Mouse (Mus musculus) heart, adult 2 months (tissue): ENCODE measurements around the gene Rarres2. TPM values are rescaled to one million over a fixed set of nuclear protein-coding genes. Genes with fewer than 3 reads are reported as not detected.
A peak's percentile ranks its signal among the peaks of the same experiment; 100 is the strongest.

Experiments used
- DNase-seq, 2 experiments: peaks; one replicate each; pipeline ENCODE4 v3.0.0; 2021
- H3K27ac ChIP-seq: fragments of 200-600 bp; 2 replicates; pipeline ENCODE4 v1.8.1; 2022
- H3K27me3 ChIP-seq: fragments of 200-500 bp; 2 replicates; pipeline ENCODE4 v1.6.1; 2012; ENCODE audit warnings: mild to moderate bottlenecking, low read length, inconsistent platforms, mixed read lengths; ENCODE audit not compliant: control insufficient read depth, insufficient read depth
- H3K36me3 ChIP-seq: fragments of 200-500 bp; 2 replicates; pipeline ENCODE4 v1.6.1; 2012; ENCODE audit warnings: low read length, inconsistent platforms; ENCODE audit not compliant: control insufficient read depth, insufficient read depth
- H3K4me1 ChIP-seq: fragments of 200-500 bp; 2 replicates; pipeline ENCODE4 v1.6.1; 2011; ENCODE audit warnings: low read length; ENCODE audit not compliant: control insufficient read depth, insufficient read depth
- H3K4me3 ChIP-seq: fragments of 200-600 bp; 2 replicates; pipeline ENCODE4 v1.8.1; 2022
- H3K79me2 ChIP-seq: fragments of 200-500 bp; replicated peaks from 2 replicates; pipeline ENCODE4 v1.6.1; 2012; ENCODE audit warnings: mild to moderate bottlenecking, inconsistent platforms, low read length, moderate library complexity, mixed read lengths; ENCODE audit not compliant: control insufficient read depth, insufficient read depth
- H3K9ac ChIP-seq: fragments of 200-500 bp; 2 replicates; pipeline ENCODE4 v1.6.1; 2012; ENCODE audit warnings: low read depth, mild to moderate bottlenecking, control low read depth, inconsistent platforms, low read length, mixed read lengths
- CTCF ChIP-seq: fragments of 200-600 bp; IDR thresholded peaks from 2 replicates; pipeline ENCODE4 v1.8.1; 2022; ENCODE audit warnings: antibody characterized with exemption, mild to moderate bottlenecking, moderate library complexity
- EP300 ChIP-seq: fragments of 200-500 bp; IDR thresholded peaks from 2 replicates; pipeline ENCODE4 v1.6.1; 2011; ENCODE audit warnings: low read depth, low read length, control low read depth; ENCODE audit not compliant: insufficient read depth
- POLR2A ChIP-seq: fragments of 200-500 bp; IDR thresholded peaks from 2 replicates; pipeline ENCODE4 v1.6.1; 2011; ENCODE audit warnings: mild to moderate bottlenecking, low read depth, low read length, control low read depth; ENCODE audit not compliant: insufficient read depth
- WGBS: fragments of 180-500 bp; shearing (Covaris S2); methylation state at CpG from one replicate; pipeline ENCODE4 v1.1.7; 2018; 5-methylcytosine and 5-hydroxymethylcytosine counted together
- intact Hi-C: fragments of 180-260 bp; cut with DNase I; formaldehyde crosslinking; loops from one replicate; pipeline ENCODE4 v1.15.1; 2025
- polyA plus RNA-seq: library from polyadenylated mRNA; depleted of rRNA; stranded (reverse); fragments of >200 nt; gene quantifications from 2 replicates; pipeline ENCODE4 v1.2.3, GENCODE M21; 2012
- total RNA-seq, 2 experiments: library from RNA; stranded (reverse); gene quantifications; 2 replicates each; pipeline ENCODE4 v1.2.3; 2021

Rarres2 gene
- total and polyA plus RNA-seq, 3 experiments: 70.9 to 99.3 (median 82.4) TPM

DNA sequence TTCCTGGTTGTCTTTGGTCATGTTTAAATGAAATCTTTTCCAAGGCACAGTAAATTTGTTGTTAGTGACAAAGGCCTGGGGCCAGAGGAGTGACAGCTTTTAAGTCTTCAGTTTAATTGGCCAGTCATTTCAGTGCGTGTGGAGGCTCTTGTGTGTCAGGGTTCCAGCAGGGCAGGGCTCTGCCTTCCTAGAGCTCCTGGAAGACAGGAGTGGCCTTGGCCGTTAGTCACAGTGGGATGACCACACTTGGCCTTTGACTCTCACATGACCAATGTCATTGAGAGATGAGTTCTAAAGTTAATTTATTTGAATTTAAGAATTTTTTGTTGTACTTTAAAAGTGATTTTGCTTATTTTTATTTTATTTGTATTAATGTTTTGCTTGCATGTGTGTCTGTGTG lies 35.5 kb upstream of the Rarres2 start:
- Histone ChIP-seq H3K27me3 (no peaks in the 10 kb centered on the region), H3K4me3 (no peak overlapping the region), H3K9ac (no peak overlapping the region), H3K27ac (no peak overlapping the region), H3K36me3 (no peaks in the 10 kb centered on the region), H3K79me2 (no peaks in the 10 kb centered on the region), H3K4me1 (no peaks in the 10 kb centered on the region; the same call in 1 of the 2 replicates)
- WGBS: 92% methylated on average over 2 of the region's 2 CpGs
- intact Hi-C loops: no loop called here
- TF ChIP-seq POLR2A: no peak
- TF ChIP-seq EP300: no peak
- no peak for TF ChIP-seq CTCF
- no peak for DNase-seq

DNA sequence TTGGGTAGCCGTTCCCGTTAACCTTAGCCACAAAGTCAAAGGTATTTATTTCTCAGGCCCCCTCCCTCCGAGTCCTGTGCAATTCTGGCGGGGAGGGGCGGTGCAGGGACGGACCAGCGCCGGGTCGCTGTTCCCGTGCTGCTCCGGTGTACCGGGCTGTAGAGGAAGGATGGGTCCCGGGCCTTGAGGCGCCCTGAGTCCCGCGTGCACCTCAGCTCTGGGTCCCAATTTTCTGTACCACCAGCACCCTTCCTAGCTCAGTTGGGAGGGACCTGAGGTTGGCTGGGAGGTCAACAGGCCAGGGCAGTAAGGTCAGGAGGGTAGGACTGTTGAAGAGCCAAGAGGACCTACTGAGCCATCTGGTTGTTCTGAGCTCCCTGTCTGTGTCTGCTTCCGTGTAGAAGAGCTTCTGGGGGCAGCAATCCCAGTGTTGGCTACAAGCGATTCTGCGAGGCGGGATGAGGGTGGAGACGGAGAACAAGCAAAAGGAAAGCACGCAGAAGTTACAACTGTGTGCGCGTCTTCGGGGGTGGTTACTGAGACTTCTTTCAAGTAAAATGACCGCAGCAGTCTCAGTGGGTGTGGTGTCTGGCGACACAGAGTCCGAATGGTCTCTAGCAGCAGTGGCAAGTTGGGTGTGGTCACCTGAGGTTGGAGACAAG lies 29.6 kb upstream of the Rarres2 start:
- intact Hi-C loops: no loop called here
- TF ChIP-seq CTCF (no peak), POLR2A (no peak), EP300 (no peak)
- H3K9ac ChIP-seq: peak overlapping the region; percentile 89
- H3K27me3 ChIP-seq: no peaks in the 10 kb centered on the region
- peak overlapping the region; percentile 88 for H3K4me3 ChIP-seq
- DNase-seq: no peak
- peak overlapping the region; percentile 98 for H3K27ac ChIP-seq
- WGBS: under 1% methylated on average over 28 of the region's 28 CpGs
- H3K79me2 ChIP-seq: 0 out of 2 replicates have a peak, but pooled peaks cover 2% of the 10 kb centered on the region
- no peaks in the 10 kb centered on the region for H3K36me3 ChIP-seq
- H3K4me1 ChIP-seq: peaks cover 1% of the 10 kb centered on the region; the same call in 1 of the 2 replicates

DNA sequence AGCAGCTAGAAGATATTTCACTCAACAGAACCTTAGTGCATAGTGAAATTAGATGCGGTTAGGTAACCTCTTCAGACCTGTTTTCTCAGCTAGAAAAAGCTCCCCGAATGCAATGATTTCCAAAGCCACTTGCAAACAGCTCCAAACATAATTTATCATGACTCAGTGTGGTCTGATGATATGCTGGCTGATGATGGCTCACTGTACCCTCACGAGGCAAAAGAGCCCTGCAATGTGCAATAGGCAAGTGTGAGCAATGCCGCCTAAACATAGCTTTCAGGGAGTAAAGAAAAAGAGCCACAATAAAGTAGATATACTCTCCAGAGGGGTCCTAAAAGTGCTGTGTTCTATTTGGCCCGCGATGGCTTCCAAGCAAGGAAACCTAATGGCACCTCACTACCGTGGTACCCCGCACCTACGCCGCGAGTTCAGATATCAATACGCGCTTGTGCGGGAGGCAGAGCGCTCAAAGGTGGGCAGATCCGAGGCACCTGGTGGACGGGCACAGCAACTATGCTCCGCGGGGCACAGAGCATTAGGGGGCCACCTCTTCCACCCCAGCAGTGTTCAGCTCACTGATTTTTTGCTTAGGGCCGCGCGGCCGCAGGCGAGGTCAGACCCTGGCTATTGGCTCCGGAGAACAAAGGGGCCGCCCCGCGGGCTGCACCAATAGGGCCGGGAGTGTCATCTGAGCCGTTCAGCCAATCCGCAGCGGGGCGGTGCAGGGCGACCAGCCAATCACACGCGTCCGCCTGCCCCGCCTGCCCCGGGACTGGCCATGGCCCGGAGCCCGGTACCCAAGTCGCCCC lies 28.9 kb upstream of the Rarres2 start, which contains the start of gene Zfp775:
Gene Zfp775 (plus strand): TSS at position 793 of the 809 bp plus-strand sequence.
- Histone ChIP-seq H3K4me1 (peaks cover 1% of the 10 kb centered on the region; the same call in 1 of the 2 replicates), H3K36me3 (no peaks in the 10 kb centered on the region), H3K27ac (peak within 1 kb of the TSS; percentile 98), H3K9ac (peak within 1 kb of the TSS; percentile 89), H3K4me3 (peak within 1 kb of the TSS; percentile 88), H3K79me2 (peaks cover 4% of the 10 kb centered on the region; the same call in 1 of the 2 replicates), H3K27me3 (no peaks in the 10 kb centered on the region)
- TF ChIP-seq CTCF (0 out of 2 replicates have a peak, but pooled peaks have one; percentile 18), POLR2A (peak; percentile 84), EP300 (0 out of 2 replicates have a peak, but pooled peaks have one; percentile 44)
- peak; percentile 97 to 98 for DNase-seq
- 5% methylated on average over 42 of the region's 42 CpGs for WGBS
- intact Hi-C loops: no loop called here

DNA sequence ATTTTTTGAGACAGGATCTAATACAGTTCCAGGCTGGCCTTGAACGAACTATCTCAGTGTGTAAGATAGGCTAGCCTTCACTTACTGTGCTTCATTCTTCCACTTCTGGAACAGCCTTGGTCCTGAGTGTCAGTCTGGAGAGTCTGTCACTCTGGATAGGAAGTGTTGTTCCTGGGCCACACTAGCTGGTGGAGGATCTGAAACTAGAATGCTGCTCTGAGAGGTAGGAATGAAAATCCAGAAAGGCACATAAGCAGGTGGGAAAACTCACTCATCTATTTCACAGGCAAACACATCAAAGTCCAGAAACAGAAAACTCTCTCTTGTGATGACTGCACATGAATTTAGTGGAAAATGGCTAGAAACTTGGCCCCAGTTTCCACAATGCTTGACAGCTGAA lies 28.0 kb upstream of the Rarres2 start:
- Histone ChIP-seq H3K9ac (no peak overlapping the region), H3K4me3 (no peak overlapping the region), H3K79me2 (peaks cover 4% of the 10 kb centered on the region; the same call in 1 of the 2 replicates), H3K27ac (no peak overlapping the region), H3K36me3 (no peaks in the 10 kb centered on the region), H3K27me3 (no peaks in the 10 kb centered on the region), H3K4me1 (peaks cover 1% of the 10 kb centered on the region; the same call in 1 of the 2 replicates)
- DNase-seq: no peak
- intact Hi-C loops: no loop called here
- no peak for TF ChIP-seq POLR2A
- no peak for TF ChIP-seq EP300
- TF ChIP-seq CTCF: no peak
- 91% methylated on average over 1 of the region's 1 CpGs for WGBS

DNA sequence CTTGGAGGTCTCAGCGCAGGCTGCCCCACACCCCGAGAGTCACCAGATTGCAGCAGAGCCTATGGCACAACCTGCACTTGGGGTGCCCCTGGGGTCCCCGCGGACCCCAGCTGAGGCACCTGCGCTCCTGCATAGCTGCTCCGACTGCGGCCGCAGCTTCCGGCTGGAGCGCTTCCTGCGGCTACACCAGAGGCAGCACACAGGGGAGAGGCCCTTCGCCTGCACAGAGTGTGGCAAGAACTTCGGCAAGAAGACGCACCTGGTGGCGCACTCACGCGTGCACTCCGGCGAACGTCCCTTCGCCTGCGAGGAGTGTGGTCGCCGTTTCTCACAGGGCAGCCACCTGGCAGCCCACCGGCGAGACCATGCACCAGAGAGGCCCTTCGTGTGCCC lies 24.6 kb upstream of the Rarres2 start:
- H3K4me3 ChIP-seq: no peak overlapping the region
- no peaks in the 10 kb centered on the region for H3K36me3 ChIP-seq
- intact Hi-C loops: no loop called here
- no peak for DNase-seq
- H3K27me3 ChIP-seq: no peaks in the 10 kb centered on the region
- H3K9ac ChIP-seq: no peak overlapping the region
- peaks cover 4% of the 10 kb centered on the region; the same call in 1 of the 2 replicates for H3K79me2 ChIP-seq
- H3K27ac ChIP-seq: no peak overlapping the region
- peaks cover 2% of the 10 kb centered on the region; the same call in 1 of the 2 replicates for H3K4me1 ChIP-seq
- 98% methylated on average over 27 of the region's 27 CpGs for WGBS
- no peak for TF ChIP-seq POLR2A
- no peak for TF ChIP-seq EP300
- TF ChIP-seq CTCF: no peak
